Mouse (Mus musculus): ENCODE results near the gene Kcnk3. TPM values are rescaled to one million over a fixed set of nuclear protein-coding genes. Genes with fewer than 3 reads are reported as not detected.

Gene Kcnk3
- total RNA-seq (2021): 100 to 1,000 TPM; 145 TPM

- peak; percentile 90 for DNase-seq
These were observed at the start of gene Kcnk3 for GRCm38 (mm10) chr5:30587681-30588300. TSS of gene Kcnk3 (plus strand) at chr5:30588170.

GRCm38 (mm10) chr5:30545698-30546097 is 42.3 kb upstream of the Kcnk3 start, which contains the start of gene Cib4:
TSS of gene Cib4 (minus strand) at chr5:30545836.
- DNase-seq: no peak

GRCm38 (mm10) chr5:30548681-30549080 is 39.3 kb upstream of the Kcnk3 start:
- DNase-seq: no peak

DNA sequence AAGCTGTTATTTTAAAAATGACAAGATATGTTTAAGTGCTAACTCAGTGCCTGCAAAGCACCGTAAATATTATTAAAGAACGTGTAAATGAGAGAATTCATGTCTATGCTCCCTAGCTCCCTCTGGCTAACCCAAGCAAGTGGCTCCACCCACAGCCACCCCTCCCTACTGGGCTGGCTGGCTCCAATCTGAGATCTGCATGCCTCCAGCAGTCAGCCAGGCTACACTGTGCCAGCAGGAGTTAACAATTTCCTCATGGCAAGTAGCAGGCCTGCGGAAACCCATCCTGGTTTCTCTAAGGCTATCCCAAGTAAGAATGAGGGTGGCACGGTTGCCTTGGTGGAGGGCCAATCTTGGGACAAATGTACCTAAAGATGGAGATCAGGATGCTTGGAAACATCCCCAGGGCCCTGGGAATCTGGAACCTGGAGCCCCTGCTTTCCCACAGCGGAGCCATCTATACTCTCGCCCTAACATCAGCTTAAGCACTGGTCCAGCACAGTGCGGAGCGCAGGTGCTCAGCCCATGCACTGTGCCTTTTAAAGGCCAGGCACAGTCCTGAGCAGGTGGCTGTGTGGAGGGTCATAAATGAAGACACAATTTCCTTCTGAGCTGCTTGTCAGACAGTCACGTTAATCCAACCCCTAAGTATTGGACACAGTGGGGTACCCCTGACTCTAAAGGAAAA is 37.5 kb upstream of the Kcnk3 start:
- DNase-seq: peak; percentile 50

- no peak for DNase-seq
These were observed 36.8 kb upstream of the Kcnk3 start for GRCm38 (mm10) chr5:30551022-30551638.

DNA sequence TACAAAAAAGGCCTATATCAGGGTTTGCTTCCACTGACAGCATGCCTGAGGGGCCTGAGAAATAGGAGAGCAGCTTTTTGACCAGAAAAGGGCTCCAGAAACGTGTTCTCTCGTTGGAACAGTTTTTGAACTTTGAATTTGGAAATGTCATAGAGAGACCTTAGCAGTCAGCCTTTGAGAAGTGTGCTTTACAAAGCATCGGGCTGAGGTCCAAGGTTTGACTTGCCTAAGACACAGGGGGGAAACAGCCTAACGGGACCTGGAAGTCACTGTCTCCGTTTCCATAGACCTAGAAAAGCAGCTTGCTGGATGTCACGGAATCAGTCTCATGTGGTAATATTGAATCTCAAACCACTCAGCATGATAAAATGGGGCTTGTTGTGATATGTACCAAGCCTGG is 36.0 kb upstream of the Kcnk3 start:
- DNase-seq: no peak

DNA sequence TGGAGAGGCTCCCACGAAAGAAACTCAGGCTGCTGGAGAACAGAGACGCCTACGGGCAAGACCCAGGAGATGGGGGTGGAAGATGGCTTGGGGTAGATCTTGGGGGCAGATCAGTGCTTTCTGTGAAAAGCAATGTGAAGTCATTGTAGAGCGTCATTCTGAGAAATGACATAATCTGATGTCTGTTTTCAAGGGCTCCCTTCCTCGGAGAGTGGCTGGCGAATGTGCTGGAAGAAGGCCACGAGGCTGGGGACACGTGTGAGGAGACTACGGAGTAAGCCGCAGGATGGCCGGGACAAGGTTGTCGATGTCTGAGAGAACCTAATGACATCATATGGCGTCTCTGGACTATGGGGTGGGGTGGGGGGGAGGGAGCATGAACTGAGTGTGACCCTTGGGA is 34.0 kb upstream of the Kcnk3 start:
- DNase-seq: no peak

DNA sequence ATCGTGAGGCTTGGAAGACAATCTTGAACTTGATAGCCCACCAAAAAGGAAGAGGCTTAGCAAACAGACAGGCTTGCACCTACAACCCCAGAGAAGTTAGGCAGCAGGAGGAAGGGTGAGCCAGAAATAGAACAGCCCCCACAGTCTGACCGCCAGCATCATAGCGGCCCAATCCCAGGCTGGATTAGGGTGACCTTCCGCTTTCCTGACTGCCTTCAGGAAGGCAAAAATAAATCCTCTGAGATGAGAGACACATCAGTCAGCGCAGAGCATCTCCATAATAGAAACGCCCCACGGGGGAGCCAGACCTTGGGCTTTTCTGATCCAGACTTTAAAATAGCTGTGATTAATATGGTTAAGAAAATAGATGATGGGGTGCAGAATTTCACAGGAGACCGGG is 33.0 kb upstream of the Kcnk3 start:
- no peak for DNase-seq

DNA sequence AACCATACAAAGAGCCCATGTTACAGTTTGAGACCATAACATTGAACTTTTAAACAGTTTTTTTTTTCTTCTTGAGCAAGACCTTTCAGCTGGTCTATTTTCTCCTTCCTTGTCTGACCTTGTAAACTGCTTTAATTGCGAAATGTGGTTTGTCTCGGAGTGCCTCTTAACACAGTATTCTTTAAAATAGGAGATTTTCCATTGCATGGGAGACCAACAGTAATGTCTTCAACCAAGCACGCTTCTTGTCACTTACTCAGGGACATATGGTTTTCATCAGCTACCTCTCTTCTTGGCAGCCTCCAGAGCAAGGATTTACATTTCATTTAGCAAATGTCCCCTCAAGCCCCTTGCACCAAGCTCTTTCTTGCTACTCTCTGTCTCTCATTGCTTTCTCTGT is 31.7 kb upstream of the Kcnk3 start:
- no peak for DNase-seq

DNA sequence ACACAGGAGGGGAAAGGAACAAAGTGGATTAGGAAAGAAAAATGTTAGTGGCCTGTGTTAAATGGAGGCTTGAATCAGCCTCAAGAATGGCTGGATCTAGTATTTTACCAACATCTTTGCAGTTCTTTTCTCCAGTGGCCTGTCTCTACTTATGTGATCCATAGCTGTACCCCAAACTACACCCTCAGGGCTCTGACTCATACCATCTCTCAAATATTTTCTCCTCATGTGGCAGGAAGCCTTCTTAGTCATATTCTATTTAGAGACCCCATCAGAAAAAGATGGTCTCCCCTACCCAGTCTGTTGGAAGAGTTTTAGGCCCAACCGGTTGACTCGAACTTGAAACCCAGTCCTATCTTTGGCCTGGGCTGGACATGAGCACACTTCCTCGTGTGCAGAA is 28.5 kb upstream of the Kcnk3 start:
- DNase-seq: no peak

DNA sequence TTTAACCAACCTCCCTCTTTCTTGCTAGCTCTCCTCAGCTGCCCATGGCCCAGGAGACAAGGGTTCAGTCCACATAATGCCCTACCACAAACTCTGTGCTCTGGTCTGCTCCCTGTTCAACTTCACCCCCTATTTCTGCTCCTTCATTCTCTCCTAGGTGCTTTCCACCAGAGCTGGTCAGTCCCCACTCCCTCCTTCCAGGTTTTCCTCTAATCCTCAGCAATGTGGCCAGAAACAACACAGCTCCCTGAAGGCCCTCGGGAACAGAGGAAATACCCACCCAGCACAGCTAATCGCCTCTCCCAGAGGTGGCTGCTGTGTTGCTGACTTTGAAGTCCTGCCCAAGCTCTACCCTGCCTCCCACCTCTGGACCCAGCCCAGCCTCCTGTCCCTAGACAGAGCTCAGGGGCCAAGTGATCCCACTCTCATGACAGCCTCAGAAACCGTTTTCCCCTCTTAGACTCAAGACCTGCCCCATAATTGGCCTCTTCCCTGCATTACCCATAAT is 27.9 kb upstream of the Kcnk3 start:
- DNase-seq: no peak

GRCm38 (mm10) chr5:30568479-30568878 is 19.5 kb upstream of the Kcnk3 start:
- no peak for DNase-seq

DNA sequence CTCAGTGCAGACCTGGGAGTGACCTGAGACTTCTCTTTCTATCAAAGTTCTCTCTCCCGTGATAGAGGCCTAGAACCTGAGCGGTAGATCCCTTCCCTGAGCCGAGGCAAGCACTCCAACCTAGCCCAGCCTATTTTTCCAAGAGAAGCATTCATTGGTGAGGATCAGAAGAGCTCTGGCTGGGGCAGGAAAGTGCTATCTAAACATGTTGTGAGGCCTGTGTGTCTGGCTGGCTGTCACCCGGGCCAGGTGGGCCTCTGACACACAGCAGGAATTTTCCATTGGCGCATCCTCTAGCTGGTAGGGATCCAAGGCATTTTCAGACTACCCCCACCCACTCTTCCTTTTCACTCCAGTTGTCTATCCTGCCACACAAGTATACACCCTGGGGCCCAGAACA is 16.1 kb upstream of the Kcnk3 start:
- DNase-seq: peak; percentile 57

GRCm38 (mm10) chr5:30574367-30574766 is 13.6 kb upstream of the Kcnk3 start:
- DNase-seq: peak; percentile 53

DNA sequence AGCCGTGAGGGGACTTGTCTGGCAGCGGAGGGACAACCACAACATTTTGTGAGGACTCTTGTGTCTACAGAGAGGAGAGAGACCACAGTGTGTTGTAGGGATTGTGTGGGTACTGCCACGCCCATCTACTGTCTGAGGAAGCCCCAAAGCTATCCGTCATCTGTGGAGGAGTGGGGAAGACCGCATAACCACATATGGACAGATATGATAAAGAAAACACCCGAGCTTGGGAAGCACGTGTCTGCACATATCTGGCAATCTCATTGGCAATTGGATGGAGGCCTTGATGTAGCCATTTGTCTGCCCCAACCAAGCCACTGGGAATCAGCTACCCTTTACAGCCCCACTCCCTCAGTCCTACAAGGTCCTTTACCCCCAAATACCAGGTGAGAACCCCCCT is 11.7 kb upstream of the Kcnk3 start:
- DNase-seq: no peak

DNA sequence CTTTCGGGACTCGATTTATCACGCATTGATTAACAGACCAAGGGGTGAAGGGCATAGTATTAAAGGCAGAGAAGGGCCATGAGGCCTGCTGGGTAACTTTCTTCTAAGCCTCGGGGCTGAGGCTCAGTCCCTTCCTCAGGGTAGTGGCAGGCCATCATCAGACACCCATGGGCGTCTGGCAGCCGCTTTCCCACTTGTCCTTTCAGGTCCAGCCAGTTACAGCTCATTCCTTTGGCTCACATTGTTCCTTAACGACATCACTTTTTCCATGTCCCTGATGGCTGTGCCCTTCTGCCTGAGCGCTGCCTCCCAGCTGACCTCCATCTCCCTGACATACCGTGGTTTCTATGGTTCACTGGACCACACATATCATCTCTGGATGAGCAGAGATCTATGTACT is 10.7 kb upstream of the Kcnk3 start:
- peak; percentile 66 for DNase-seq

GRCm38 (mm10) chr5:30577654-30578310 is 10.2 kb upstream of the Kcnk3 start:
- DNase-seq: peak; percentile 68

- no peak for DNase-seq
These were observed 9.4 kb upstream of the Kcnk3 start for GRCm38 (mm10) chr5:30578445-30579080.

- no peak for DNase-seq
These were observed 7.2 kb upstream of the Kcnk3 start for GRCm38 (mm10) chr5:30580725-30581124.

- no peak for DNase-seq
These were observed 6.0 kb upstream of the Kcnk3 start for GRCm38 (mm10) chr5:30582017-30582416.

GRCm38 (mm10) chr5:30586616-30587015 is 1.4 kb upstream of the Kcnk3 start:
- DNase-seq: peak; percentile 41

GRCm38 (mm10) chr5:30587101-30587500 is 869 bp upstream of the Kcnk3 start:
- peak; percentile 57 for DNase-seq

Measured in heart, postnatal 4 days (tissue).